Mouse (Mus musculus) kidney, adult 2 months (tissue): Measurements from ENCODE around the gene Elovl2.

Experiments
- CTCF ChIP-seq: fragments of 200-500 bp; conservative IDR thresholded peaks from 2 replicates; pipeline ENCODE4 v1.5.1; 2011; ENCODE audit warnings: low read depth, mild to moderate bottlenecking, control low read depth, low read length, moderate library complexity, mixed read lengths; ENCODE audit not compliant: insufficient read depth, insufficient read length
- POLR2A ChIP-seq: fragments of 200-500 bp; IDR thresholded peaks from one replicate; pipeline ENCODE4 v1.6.1; 2011; ENCODE audit warnings: low read depth, low read length, control low read depth

- TF ChIP-seq POLR2A: no peak
- peak; percentile 40 for TF ChIP-seq CTCF
These were observed at the start of gene Elovl2 for GRCm38 (mm10) chr13:41220304-41220834.
